Mouse (Mus musculus) WW6 (cell line): ENCODE measurements around the gene Spint3.
"Not testable (repeated sequence)": the region's sequence is repeated elsewhere in the genome, so short reads cannot be mapped to it uniquely, and the experiment has no call there.

Source experiments
- DNase-seq: peaks from one replicate; pipeline ENCODE4 v3.0.0-alpha.2; 2013; ENCODE audit warnings: low read depth, low spot score

Gene Spint3

GRCm38 (mm10) chr2:164573359-164573758 lies at the start of gene Spint3:
TSS of gene Spint3 (minus strand) at chr2:164573459.
- DNase-seq: not testable (repeated sequence)

- DNase-seq: no peak
These were observed 48.5 kb upstream of the Spint3 start for GRCm38 (mm10) chr2:164621775-164622174.

- no peak for DNase-seq
These were observed 45.8 kb upstream of the Spint3 start for GRCm38 (mm10) chr2:164619050-164619449.

- no peak for DNase-seq
These were observed 42.1 kb upstream of the Spint3 start for GRCm38 (mm10) chr2:164615386-164615785.

- DNase-seq: not testable (repeated sequence)
These were observed 40.2 kb upstream of the Spint3 start, which contains the start of the genes Wfdc6b and Wfdc8 for GRCm38 (mm10) chr2:164613471-164613870. TSS of gene Wfdc6b (plus strand) at chr2:164613522. TSS of gene Wfdc8 (minus strand) at chr2:164613626.

GRCm38 (mm10) chr2:164608781-164609180 lies 35.5 kb upstream of the Spint3 start:
- no peak for DNase-seq

- DNase-seq: no peak
These were observed 31.2 kb upstream of the Spint3 start for GRCm38 (mm10) chr2:164604411-164604810.

GRCm38 (mm10) chr2:164603482-164603881 lies 30.2 kb upstream of the Spint3 start:
- DNase-seq: no peak

- DNase-seq: no peak
These were observed 26.9 kb upstream of the Spint3 start for GRCm38 (mm10) chr2:164600179-164600578.

- no peak for DNase-seq
These were observed 20.2 kb upstream of the Spint3 start, which contains the start of gene Eppin for GRCm38 (mm10) chr2:164593494-164593893. TSS of gene Eppin (minus strand) at chr2:164593594.

- peak; percentile 38 for DNase-seq
These were observed 18.8 kb upstream of the Spint3 start for GRCm38 (mm10) chr2:164592014-164592413.

GRCm38 (mm10) chr2:164585025-164585725 lies 11.9 kb upstream of the Spint3 start, which contains the start of gene Wfdc6a:
TSS of gene Wfdc6a (minus strand) at chr2:164585447.
- not testable (repeated sequence) for DNase-seq

- DNase-seq: no peak
These were observed 5.8 kb downstream of the Spint3 start for GRCm38 (mm10) chr2:164567460-164567859.

- no peak for DNase-seq
These were observed 6.3 kb downstream of the Spint3 start for GRCm38 (mm10) chr2:164566997-164567396.

GRCm38 (mm10) chr2:164564346-164564745 lies 8.9 kb downstream of the Spint3 start:
- no peak for DNase-seq

- peak; percentile 50 for DNase-seq
These were observed 9.8 kb downstream of the Spint3 start for GRCm38 (mm10) chr2:164563339-164564038.

GRCm38 (mm10) chr2:164562391-164563188 lies 10.7 kb downstream of the Spint3 start, which contains the start of gene Wfdc2:
TSS of gene Wfdc2 (plus strand) at chr2:164562413.
- peak; percentile 55 for DNase-seq

- DNase-seq: no peak
These were observed 13.2 kb downstream of the Spint3 start for GRCm38 (mm10) chr2:164560106-164560505.

GRCm38 (mm10) chr2:164558991-164559645 lies 14.1 kb downstream of the Spint3 start:
- no peak for DNase-seq

GRCm38 (mm10) chr2:164558426-164558825 lies 14.8 kb downstream of the Spint3 start:
- DNase-seq: no peak

- DNase-seq: no peak
These were observed 21.8 kb downstream of the Spint3 start for GRCm38 (mm10) chr2:164551502-164551901.
